Mouse (Mus musculus) lung, embryonic 14.5 days (tissue): ENCODE measurements around the gene Mesp1. TPM values are rescaled to one million over a fixed set of nuclear protein-coding genes. Genes with fewer than 3 reads are reported as not detected.

Experiments used
- ATAC-seq: fragments of 200-750 bp; cut with Nextera tagmentation; 2 replicates; pipeline ENCODE4 v1.8.0; 2017; ENCODE audit warnings: mild to moderate bottlenecking, moderate TSS enrichment, moderate library complexity; ENCODE audit not compliant: insufficient read depth
- DNase-seq: peaks from one replicate; pipeline ENCODE4 v3.0.0-alpha.2; 2015
- H3K27ac ChIP-seq: fragments of 300-500 bp; sonication (generic); 2 replicates; pipeline ENCODE4 v1.5.1; 2014; ENCODE audit warnings: low read depth, mild to moderate bottlenecking, moderate library complexity
- H3K27me3 ChIP-seq: fragments of 300-500 bp; sonication (generic); 2 replicates; pipeline ENCODE4 v1.6.1; 2014; ENCODE audit warnings: low read length, control low read depth; ENCODE audit not compliant: insufficient read depth
- H3K36me3 ChIP-seq: fragments of 300-500 bp; sonication (generic); 2 replicates; pipeline ENCODE4 v1.6.1; 2014; ENCODE audit warnings: control low read depth; ENCODE audit not compliant: insufficient read depth
- H3K4me1 ChIP-seq: fragments of 300-500 bp; sonication (generic); 2 replicates; pipeline ENCODE4 v1.6.1; 2014; ENCODE audit warnings: antibody characterized with exemption, control low read depth; ENCODE audit not compliant: insufficient read depth
- H3K4me2 ChIP-seq: fragments of 300-500 bp; sonication (generic); 2 replicates; pipeline ENCODE4 v1.6.1; 2014; ENCODE audit warnings: mild to moderate bottlenecking
- H3K4me3 ChIP-seq: fragments of 300-500 bp; sonication (generic); 2 replicates; pipeline ENCODE4 v1.5.1; 2014; ENCODE audit warnings: low read depth, low read length
- H3K9ac ChIP-seq: fragments of 300-500 bp; sonication (generic); 2 replicates; pipeline ENCODE4 v1.6.1; 2014
- H3K9me3 ChIP-seq: fragments of 300-500 bp; sonication (generic); 2 replicates; pipeline ENCODE4 v1.6.1; 2016; ENCODE audit warnings: low read depth, low read length, control low read depth
- CTCF ChIP-seq: IDR thresholded peaks from 2 replicates; pipeline ENCODE4 v1.5.1; 2016; ENCODE audit warnings: antibody characterized with exemption, low read depth
- WGBS: fragments of 180-500 bp; shearing (Covaris S2); extraction: QIAGEN DNeasy Blood & Tissue Kit; methylation state at CpG from one replicate; pipeline ENCODE4 v1.1.7; 2014; 5-methylcytosine and 5-hydroxymethylcytosine counted together
- polyA plus RNA-seq: library from polyadenylated mRNA; unstranded; fragments of >200 nt; fragmentation: Nextera tagmentation; extraction: Ambion mirVana; gene quantifications from 2 replicates; pipeline ENCODE4 v1.2.1, GENCODE M21; 2014

Gene Mesp1
- polyA plus RNA-seq, 1 experiment from 2014 or later = not detected

GRCm38 (mm10) chr7:79756334-79756733, 37.3 kb downstream of the Mesp1 start:
- Histone ChIP-seq H3K27ac (no peak overlapping the region), H3K4me2 (no peak overlapping the region), H3K4me1 (no peaks in the 10 kb centered on the region), H3K9ac (no peak overlapping the region), H3K27me3 (no peaks in the 10 kb centered on the region), H3K36me3 (no peaks in the 10 kb centered on the region), H3K4me3 (no peak overlapping the region), H3K9me3 (no peaks in the 10 kb centered on the region)
- DNase-seq (no peak), ATAC-seq (no peak)
- WGBS = 32% methylated on average over 2 of the region's 2 CpGs
- peak; percentile 38 for TF ChIP-seq CTCF

GRCm38 (mm10) chr7:79749511-79749910, 44.1 kb downstream of the Mesp1 start:
- 81% methylated on average over 6 of the region's 6 CpGs for WGBS
- Histone ChIP-seq H3K27ac (no peak overlapping the region), H3K9me3 (no peaks in the 10 kb centered on the region), H3K4me3 (no peak overlapping the region), H3K27me3 (no peaks in the 10 kb centered on the region), H3K9ac (no peak overlapping the region), H3K4me1 (no peaks in the 10 kb centered on the region), H3K4me2 (no peak overlapping the region), H3K36me3 (no peaks in the 10 kb centered on the region)
- DNase-seq (no peak), ATAC-seq (no peak)
- TF ChIP-seq CTCF = no peak

GRCm38 (mm10) chr7:79747659-79748058, 45.9 kb downstream of the Mesp1 start:
- Histone ChIP-seq H3K4me1 (peaks cover 3% of the 10 kb centered on the region; the same call in 1 of the 2 replicates), H3K4me3 (no peak overlapping the region), H3K27ac (no peak overlapping the region), H3K9ac (no peak overlapping the region), H3K27me3 (no peaks in the 10 kb centered on the region), H3K4me2 (no peak overlapping the region), H3K36me3 (no peaks in the 10 kb centered on the region), H3K9me3 (no peaks in the 10 kb centered on the region)
- no peak for ATAC-seq
- 79% methylated on average over 6 of the region's 6 CpGs for WGBS
- no peak for TF ChIP-seq CTCF
- no peak for DNase-seq

- DNase-seq = no peak
- Histone ChIP-seq H3K4me2 (no peak overlapping the region), H3K4me1 (peaks cover 3% of the 10 kb centered on the region; the same call in 1 of the 2 replicates), H3K36me3 (no peaks in the 10 kb centered on the region), H3K9me3 (no peaks in the 10 kb centered on the region), H3K27ac (no peak overlapping the region), H3K4me3 (no peak overlapping the region), H3K9ac (no peak overlapping the region), H3K27me3 (no peaks in the 10 kb centered on the region)
- TF ChIP-seq CTCF = no peak
- ATAC-seq = no peak
- 82% methylated on average over 5 of the region's 5 CpGs for WGBS
Observed at GRCm38 (mm10) chr7:79744585-79744984, 49.0 kb downstream of the Mesp1 start.

- Histone ChIP-seq H3K27ac (no peak overlapping the region), H3K36me3 (no peaks in the 10 kb centered on the region), H3K9ac (no peak overlapping the region), H3K27me3 (no peaks in the 10 kb centered on the region), H3K9me3 (no peaks in the 10 kb centered on the region), H3K4me1 (peaks cover 3% of the 10 kb centered on the region; the same call in 1 of the 2 replicates), H3K4me3 (no peak overlapping the region), H3K4me2 (no peak overlapping the region)
- WGBS = 91% methylated on average over 9 of the region's 9 CpGs
- DNase-seq (no peak), ATAC-seq (no peak)
- no peak for TF ChIP-seq CTCF
Observed at GRCm38 (mm10) chr7:79744051-79744450, 49.5 kb downstream of the Mesp1 start.

GRCm38 (mm10) chr7:79742659-79743536, 50.7 kb downstream of the Mesp1 start, which contains the start of the genes Pex11a and Wdr93:
TSS of gene Pex11a (minus strand) at chr7:79743131.
TSS of gene Wdr93 (plus strand) at chr7:79743163.
- peak; percentile 94 for DNase-seq
- peak; percentile 92 for ATAC-seq
- 2% methylated on average over 46 of the region's 46 CpGs for WGBS
- Histone ChIP-seq H3K4me3 (peak within 1 kb of the TSS; percentile 71), H3K27ac (no peak within 1 kb of the TSS), H3K4me2 (peak within 1 kb of the TSS; percentile 99), H3K27me3 (no peaks in the 10 kb centered on the region), H3K9ac (peak within 1 kb of the TSS; percentile 59), H3K4me1 (peaks cover 3% of the 10 kb centered on the region; the same call in 1 of the 2 replicates), H3K36me3 (no peaks in the 10 kb centered on the region), H3K9me3 (no peaks in the 10 kb centered on the region)
- peak; percentile 19; the same call in 1 of the 2 replicates for TF ChIP-seq CTCF

GRCm38 (mm10) chr7:79742277-79742658, 51.3 kb downstream of the Mesp1 start:
- no peak for TF ChIP-seq CTCF
- Histone ChIP-seq H3K9me3 (no peaks in the 10 kb centered on the region), H3K4me1 (peaks cover 3% of the 10 kb centered on the region; the same call in 1 of the 2 replicates), H3K36me3 (no peaks in the 10 kb centered on the region), H3K4me3 (peak overlapping the region; percentile 71), H3K9ac (peak overlapping the region; percentile 59), H3K4me2 (peak overlapping the region; percentile 99), H3K27me3 (no peaks in the 10 kb centered on the region), H3K27ac (no peak overlapping the region)
- ATAC-seq = no peak
- WGBS = 13% methylated on average over 11 of the region's 11 CpGs
- DNase-seq = no peak

Other genes with a start within 250 kb of the Mesp1 start
- not detected in 2 replicates for gene Rhcg, start 176.1 kb downstream of the Mesp1 start, polyA plus RNA-seq
- gene Ticrr, start 133.6 kb downstream of the Mesp1 start, polyA plus RNA-seq = 18.3 and 20.8 TPM in 2 replicates
- gene Kif7, start 78.1 kb downstream of the Mesp1 start, polyA plus RNA-seq = 6.1 and 7.6 TPM in 2 replicates
- gene Plin1, start 60.9 kb downstream of the Mesp1 start, polyA plus RNA-seq = not detected in 2 replicates
- 12.0 and 12.1 TPM in 2 replicates for gene Pex11a, start 50.7 kb downstream of the Mesp1 start, polyA plus RNA-seq
- 0.16 and 0.17 TPM in 2 replicates for gene Wdr93, start 50.6 kb downstream of the Mesp1 start, polyA plus RNA-seq
- gene Mesp2, start 16.9 kb upstream of the Mesp1 start, polyA plus RNA-seq = 0.19 and 0.28 TPM in 2 replicates
- gene Anpep, start 67.3 kb upstream of the Mesp1 start, polyA plus RNA-seq = 3.8 TPM in 2 replicates
- 30.6 and 32.4 TPM in 2 replicates for gene Ap3s2, start 126.9 kb upstream of the Mesp1 start, polyA plus RNA-seq
- 25.3 and 26.8 TPM in 2 replicates for gene Arpin, start 141.6 kb upstream of the Mesp1 start, polyA plus RNA-seq
- 15.8 and 17.7 TPM in 2 replicates for gene Zfp710, start 231.0 kb upstream of the Mesp1 start, polyA plus RNA-seq